Mouse (Mus musculus) neural tube, embryonic 11.5 days (tissue): Measurements from ENCODE around the gene Wrnip1. TPM values are rescaled to one million over a fixed set of nuclear protein-coding genes. Genes with fewer than 3 reads are reported as not detected.

Source experiments
- ATAC-seq: fragments of 200-750 bp; cut with Nextera tagmentation; 2 replicates; pipeline ENCODE4 v1.8.0; 2017; ENCODE audit warnings: moderate number of reproducible peaks, mild to moderate bottlenecking, moderate TSS enrichment, moderate library complexity; ENCODE audit not compliant: insufficient read depth, low FRiP score, low TSS enrichment
- DNase-seq: peaks from one replicate; pipeline ENCODE4 v3.0.0-alpha.2; 2015; ENCODE audit warnings: low spot score
- H3K27ac ChIP-seq: fragments of 300-500 bp; sonication (generic); 2 replicates; pipeline ENCODE4 v1.5.1; 2014; ENCODE audit warnings: low read depth, mild to moderate bottlenecking, low read length
- H3K27me3 ChIP-seq: fragments of 300-500 bp; sonication (generic); 2 replicates; pipeline ENCODE4 v1.6.1; 2014; ENCODE audit warnings: mild to moderate bottlenecking, low read length, mixed read lengths; ENCODE audit not compliant: control insufficient read depth, insufficient read depth
- H3K36me3 ChIP-seq: fragments of 300-500 bp; sonication (generic); 2 replicates; pipeline ENCODE4 v1.6.1; 2014; ENCODE audit warnings: mild to moderate bottlenecking, low read length, moderate library complexity, mixed read lengths; ENCODE audit not compliant: control insufficient read depth, insufficient read depth
- H3K4me1 ChIP-seq: fragments of 300-500 bp; sonication (generic); 2 replicates; pipeline ENCODE4 v1.6.1; 2014; ENCODE audit warnings: low read length, mixed read lengths; ENCODE audit not compliant: control insufficient read depth, insufficient read depth
- H3K4me2 ChIP-seq: fragments of 300-500 bp; sonication (generic); 2 replicates; pipeline ENCODE4 v1.6.1; 2014; ENCODE audit warnings: low read depth, mild to moderate bottlenecking, moderate library complexity
- H3K4me3 ChIP-seq: fragments of 300-500 bp; sonication (generic); 2 replicates; pipeline ENCODE4 v1.5.1; 2014; ENCODE audit warnings: low read depth, low read length
- H3K9ac ChIP-seq: fragments of 300-500 bp; sonication (generic); 2 replicates; pipeline ENCODE4 v1.6.1; 2014; ENCODE audit warnings: mild to moderate bottlenecking, low read length
- H3K9me3 ChIP-seq: fragments of 300-500 bp; sonication (generic); 2 replicates; pipeline ENCODE4 v1.6.1; 2016; ENCODE audit warnings: low read length; ENCODE audit not compliant: control insufficient read depth
- WGBS: fragments of 180-500 bp; shearing (Covaris S2); extraction: QIAGEN DNeasy Blood & Tissue Kit; methylation state at CpG from one replicate; pipeline ENCODE4 v1.1.7; 2014; 5-methylcytosine and 5-hydroxymethylcytosine counted together
- polyA plus RNA-seq: library from polyadenylated mRNA; unstranded; fragments of >200 nt; fragmentation: Nextera tagmentation; extraction: Ambion mirVana; gene quantifications from 2 replicates; pipeline ENCODE4 v1.2.1, GENCODE M21; 2014

Wrnip1 gene
- 18.6 and 21.3 TPM in 2 replicates for polyA plus RNA-seq

DNA sequence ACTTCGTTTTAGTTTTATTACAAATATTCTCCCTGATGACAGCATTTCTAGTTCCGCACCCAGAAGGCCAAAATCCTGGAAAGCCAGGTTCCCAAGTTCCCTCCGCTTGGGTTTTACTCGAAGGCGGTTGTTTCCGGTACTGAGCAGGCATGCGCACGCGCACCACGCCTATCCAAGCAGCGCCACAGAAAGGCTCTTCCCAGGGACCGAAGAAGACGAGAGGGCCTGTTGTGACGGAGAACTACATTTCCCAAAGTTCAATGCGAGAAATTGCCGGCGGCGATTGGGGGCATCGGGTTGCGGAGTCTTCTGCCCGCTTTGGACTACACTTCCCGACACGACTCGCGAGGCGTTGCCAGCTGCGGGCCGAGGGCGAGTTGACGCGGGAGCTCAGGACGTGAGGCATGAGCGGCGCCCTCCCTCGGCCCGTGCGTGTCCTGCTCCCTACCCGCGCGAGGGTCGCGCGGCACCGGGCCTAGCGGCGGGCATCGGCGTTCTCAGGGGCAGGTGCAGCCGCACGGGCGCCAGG, at the start of gene Wrnip1:
TSS of gene Wrnip1 (plus strand) at position 346 of the 529 bp plus-strand sequence.
- H3K27me3 ChIP-seq = no peaks in the 10 kb centered on the region
- peak within 1 kb of the TSS; percentile 80 for H3K4me2 ChIP-seq
- DNase-seq (peak; percentile 98), ATAC-seq (peak; percentile 98)
- peak within 1 kb of the TSS; percentile 79 for H3K9ac ChIP-seq
- peak within 1 kb of the TSS; percentile 77 for H3K4me3 ChIP-seq
- WGBS = under 1% methylated on average over 51 of the region's 51 CpGs
- H3K4me1 ChIP-seq = no peaks in the 10 kb centered on the region
- no peaks in the 10 kb centered on the region for H3K9me3 ChIP-seq
- H3K27ac ChIP-seq = peak within 1 kb of the TSS; percentile 36
- peaks cover 2% of the 10 kb centered on the region; the same call in 1 of the 2 replicates for H3K36me3 ChIP-seq

DNA sequence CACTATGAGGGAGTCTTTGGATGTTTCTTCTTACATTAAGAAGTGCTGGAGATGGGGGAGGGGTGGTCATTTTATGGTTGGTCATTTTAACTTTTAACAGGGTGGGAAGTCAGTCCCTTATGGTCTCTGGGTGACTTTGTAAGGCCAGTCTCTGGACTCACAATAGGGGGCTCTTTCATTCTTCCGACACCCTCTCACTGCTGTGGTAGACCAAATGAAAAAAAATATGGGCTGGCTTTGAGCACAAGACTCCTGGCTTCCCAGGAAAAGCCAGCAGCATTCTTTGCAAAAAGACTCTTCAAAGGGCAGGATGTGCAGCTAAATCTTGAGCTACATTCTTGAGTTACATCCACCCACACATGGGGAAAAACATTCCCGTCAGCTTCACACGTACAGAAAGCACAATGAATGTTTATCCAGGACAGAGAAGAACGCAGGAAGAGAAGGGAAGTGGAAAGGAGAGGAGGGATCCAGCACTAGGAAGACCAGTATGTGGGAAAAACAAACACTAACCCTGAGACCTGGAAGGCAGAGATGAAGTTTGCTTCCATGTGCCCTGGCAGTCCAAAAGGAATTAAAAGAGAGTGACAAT, 49.7 kb upstream of the Wrnip1 start:
- Histone ChIP-seq H3K27me3 (no peaks in the 10 kb centered on the region), H3K9ac (no peak overlapping the region), H3K36me3 (no peaks in the 10 kb centered on the region), H3K4me3 (no peak overlapping the region), H3K4me2 (no peak overlapping the region), H3K4me1 (no peaks in the 10 kb centered on the region), H3K27ac (0 out of 2 replicates have a peak overlapping the region, but pooled peaks have one; percentile 23), H3K9me3 (no peaks in the 10 kb centered on the region)
- ATAC-seq = no peak
- DNase-seq = no peak
- WGBS = 42% methylated on average over 4 of the region's 4 CpGs

DNA sequence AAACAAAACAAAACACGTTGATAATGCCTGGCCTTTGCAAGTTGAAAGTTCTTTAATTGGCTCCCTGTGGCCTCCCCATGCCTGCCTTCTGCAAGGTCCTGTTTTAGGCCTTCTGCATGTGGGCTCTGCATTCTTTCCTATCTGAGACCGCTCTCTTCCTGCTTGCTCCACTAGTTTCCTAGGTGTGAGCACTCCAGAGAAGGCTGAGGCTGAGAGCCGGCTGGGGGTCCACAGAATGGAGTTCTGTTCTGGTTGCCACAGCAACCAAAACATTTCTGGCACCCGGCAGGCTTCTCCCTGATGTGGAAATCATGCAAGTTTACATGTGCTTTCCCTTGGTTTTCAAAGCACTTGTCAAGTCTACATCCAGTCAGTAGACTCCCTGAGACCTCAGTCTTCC, 42.8 kb upstream of the Wrnip1 start:
- Histone ChIP-seq H3K27me3 (no peaks in the 10 kb centered on the region), H3K36me3 (no peaks in the 10 kb centered on the region), H3K9me3 (no peaks in the 10 kb centered on the region), H3K9ac (no peak overlapping the region), H3K27ac (no peak overlapping the region), H3K4me1 (no peaks in the 10 kb centered on the region), H3K4me2 (no peak overlapping the region), H3K4me3 (no peak overlapping the region)
- no peak for ATAC-seq
- DNase-seq = peak; percentile 9
- 21% methylated on average over 4 of the region's 4 CpGs for WGBS

GRCm38 (mm10) chr13:32760795-32761194, 41.0 kb upstream of the Wrnip1 start:
- H3K4me2 ChIP-seq = no peak overlapping the region
- no peaks in the 10 kb centered on the region for H3K27me3 ChIP-seq
- no peaks in the 10 kb centered on the region for H3K9me3 ChIP-seq
- no peak overlapping the region for H3K4me3 ChIP-seq
- no peaks in the 10 kb centered on the region for H3K4me1 ChIP-seq
- H3K36me3 ChIP-seq = no peaks in the 10 kb centered on the region
- WGBS = 82% methylated on average over 2 of the region's 2 CpGs
- ATAC-seq (no peak), DNase-seq (no peak)
- H3K27ac ChIP-seq = no peak overlapping the region
- H3K9ac ChIP-seq = no peak overlapping the region

GRCm38 (mm10) chr13:32763141-32763540, 38.7 kb upstream of the Wrnip1 start:
- WGBS = 89% methylated on average over 3 of the region's 3 CpGs
- Histone ChIP-seq H3K36me3 (no peaks in the 10 kb centered on the region), H3K4me3 (no peak overlapping the region), H3K9ac (no peak overlapping the region), H3K4me2 (no peak overlapping the region), H3K9me3 (no peaks in the 10 kb centered on the region), H3K4me1 (no peaks in the 10 kb centered on the region), H3K27me3 (no peaks in the 10 kb centered on the region), H3K27ac (no peak overlapping the region)
- no peak for DNase-seq
- no peak for ATAC-seq

GRCm38 (mm10) chr13:32764448-32764847, 37.4 kb upstream of the Wrnip1 start:
- Histone ChIP-seq H3K36me3 (no peaks in the 10 kb centered on the region), H3K9me3 (no peaks in the 10 kb centered on the region), H3K4me1 (no peaks in the 10 kb centered on the region), H3K4me2 (no peak overlapping the region), H3K27me3 (no peaks in the 10 kb centered on the region), H3K27ac (no peak overlapping the region), H3K4me3 (no peak overlapping the region), H3K9ac (no peak overlapping the region)
- WGBS = 34% methylated on average over 7 of the region's 7 CpGs
- no peak for DNase-seq
- no peak for ATAC-seq

DNA sequence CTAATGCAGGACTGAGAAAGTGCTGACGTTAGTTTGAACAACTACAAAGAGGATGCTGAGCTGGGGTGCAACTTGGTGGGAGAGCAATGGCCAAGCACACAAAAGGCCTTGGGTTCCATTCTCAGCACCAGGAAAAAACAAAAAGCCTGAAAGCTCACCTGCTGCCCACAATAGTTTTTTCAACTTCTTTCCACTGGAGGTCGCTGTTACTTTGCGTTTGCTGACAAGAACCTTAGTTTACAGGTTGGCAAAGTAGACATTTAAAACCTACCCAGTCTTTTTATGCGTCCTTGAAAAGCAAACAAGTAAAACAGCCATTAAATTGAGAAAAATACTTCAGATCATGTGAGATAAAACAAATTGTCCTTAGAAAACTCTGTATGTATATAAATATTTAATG, 33.7 kb upstream of the Wrnip1 start:
- Histone ChIP-seq H3K9ac (no peak overlapping the region), H3K36me3 (no peaks in the 10 kb centered on the region), H3K4me1 (no peaks in the 10 kb centered on the region), H3K27me3 (no peaks in the 10 kb centered on the region), H3K4me2 (no peak overlapping the region), H3K4me3 (no peak overlapping the region), H3K9me3 (no peaks in the 10 kb centered on the region), H3K27ac (no peak overlapping the region)
- WGBS = 9% methylated on average over 4 of the region's 4 CpGs
- DNase-seq (peak; percentile 19), ATAC-seq (no peak)

GRCm38 (mm10) chr13:32769960-32770359, 31.9 kb upstream of the Wrnip1 start:
- Histone ChIP-seq H3K4me3 (no peak overlapping the region), H3K9me3 (no peaks in the 10 kb centered on the region), H3K36me3 (no peaks in the 10 kb centered on the region), H3K4me2 (no peak overlapping the region), H3K27ac (no peak overlapping the region), H3K27me3 (no peaks in the 10 kb centered on the region), H3K4me1 (no peaks in the 10 kb centered on the region), H3K9ac (no peak overlapping the region)
- DNase-seq = peak; percentile 12
- WGBS = 23% methylated on average over 3 of the region's 3 CpGs
- ATAC-seq = no peak

- H3K4me3 ChIP-seq = no peak overlapping the region
- H3K9ac ChIP-seq = no peak overlapping the region
- no peak for ATAC-seq
- H3K4me1 ChIP-seq = no peaks in the 10 kb centered on the region
- WGBS = 95% methylated on average over 9 of the region's 9 CpGs
- DNase-seq = no peak
- H3K27me3 ChIP-seq = no peaks in the 10 kb centered on the region
- no peaks in the 10 kb centered on the region for H3K9me3 ChIP-seq
- no peak overlapping the region for H3K27ac ChIP-seq
- no peak overlapping the region for H3K4me2 ChIP-seq
- H3K36me3 ChIP-seq = no peaks in the 10 kb centered on the region
Observed at GRCm38 (mm10) chr13:32775889-32776288, 25.9 kb upstream of the Wrnip1 start.
